Mouse (Mus musculus): ENCODE measurements around the gene Olfr1424. TPM values are rescaled to one million over a fixed set of nuclear protein-coding genes. Genes with fewer than 3 reads are reported as not detected.

Olfr1424 gene
- total and polyA plus RNA-seq, 3 experiments: not detected

- Histone ChIP-seq H3K27me3 (ENCODE audit: insufficient read depth, low read length) (no peaks in the 10 kb centered on the region), H3K4me1 (ENCODE audit: insufficient read depth, low read depth, low read length) (peaks cover 43% of the 10 kb centered on the region), H3K9me3 (replicated peaks) (no peaks in the 10 kb centered on the region), H3K36me3 (replicated peaks) (no peaks in the 10 kb centered on the region), H3K4me3 (ENCODE audit: low read depth, low read length) (peak overlapping the region; percentile 86)
- TF ChIP-seq TAL1 (conservative IDR thresholded peaks at IDR 0.05; ENCODE audit: low read depth, low read length): no peak
- TF ChIP-seq GATA1 (IDR thresholded peaks at IDR 0.05; ENCODE audit: borderline replicate concordance, low read length): no peak
- TF ChIP-seq GATA2 (IDR thresholded peaks at IDR 0.05; ENCODE audit: borderline replicate concordance, low read depth, low read length): no peak
- no peak for TF ChIP-seq POLR2AphosphoS5 (IDR thresholded peaks at IDR 0.05; ENCODE audit: insufficient replicate concordance, low read depth, low read length)
- no peak for TF ChIP-seq CTCF (IDR thresholded peaks at IDR 0.05; ENCODE audit: low read depth, low read length)
- ATAC-seq (ENCODE audit: extremely low read depth, insufficient number of reproducible peaks, low FRiP score, poor library complexity, severe bottlenecking) (no peak), DNase-seq (ENCODE audit: low spot score) (no peak)
These were observed 52.8 kb downstream of the Olfr1424 start for GRCm38 (mm10) chr19:12009501-12010280.

Other genes starting within 250 kb of the Olfr1424 start
- gene Stx3, start 243.3 kb downstream of the Olfr1424 start, total RNA-seq (2014; fragmentation: Nextera tagmentation): not detected in 2 replicates
- 1.3 and 1.9 TPM in 2 replicates for gene Stx3, start 243.3 kb downstream of the Olfr1424 start, total RNA-seq (2017)
- not detected in 2 replicates for gene Stx3, start 243.3 kb downstream of the Olfr1424 start, polyA plus RNA-seq (2012)
- gene Olfr1417, start 223.5 kb downstream of the Olfr1424 start, total RNA-seq (2014; fragmentation: Nextera tagmentation): not detected in 2 replicates
- gene Olfr1417, start 223.5 kb downstream of the Olfr1424 start, total RNA-seq (2017): 0.05 and 0.29 TPM in 2 replicates
- gene Olfr1417, start 223.5 kb downstream of the Olfr1424 start, polyA plus RNA-seq (2012): not detected in 2 replicates
- gene Olfr1418, start 201.6 kb downstream of the Olfr1424 start, total RNA-seq (2014; fragmentation: Nextera tagmentation): not detected in 2 replicates
- gene Olfr1418, start 201.6 kb downstream of the Olfr1424 start, total RNA-seq (2017): 0.11 and 0.17 TPM in 2 replicates
- not detected in 2 replicates for gene Olfr1418, start 201.6 kb downstream of the Olfr1424 start, polyA plus RNA-seq (2012)
- not detected in 2 replicates for gene Olfr1419, start 187.6 kb downstream of the Olfr1424 start, total RNA-seq (2014; fragmentation: Nextera tagmentation)
- 0.22 TPM in 1 of 2 replicates, not detected in the other for gene Olfr1419, start 187.6 kb downstream of the Olfr1424 start, total RNA-seq (2017)
- not detected in 2 replicates for gene Olfr1419, start 187.6 kb downstream of the Olfr1424 start, polyA plus RNA-seq (2012)
- gene Olfr1420, start 176.1 kb downstream of the Olfr1424 start, total RNA-seq (2014; fragmentation: Nextera tagmentation): not detected in 2 replicates
- 0.17 and 0.38 TPM in 2 replicates for gene Olfr1420, start 176.1 kb downstream of the Olfr1424 start, total RNA-seq (2017)
- gene Olfr1420, start 176.1 kb downstream of the Olfr1424 start, polyA plus RNA-seq (2012): not detected in 2 replicates
- gene Patl1, start 150.3 kb downstream of the Olfr1424 start, total RNA-seq (2014; fragmentation: Nextera tagmentation): 59.4 and 65.8 TPM in 2 replicates
- 19.0 and 20.4 TPM in 2 replicates for gene Patl1, start 150.3 kb downstream of the Olfr1424 start, total RNA-seq (2017)
- 15.8 and 17.7 TPM in 2 replicates for gene Patl1, start 150.3 kb downstream of the Olfr1424 start, polyA plus RNA-seq (2012)
- 44.8 and 50.4 TPM in 2 replicates for gene Osbp, start 96.7 kb downstream of the Olfr1424 start, total RNA-seq (2014; fragmentation: Nextera tagmentation)
- gene Osbp, start 96.7 kb downstream of the Olfr1424 start, total RNA-seq (2017): 28.9 and 32.1 TPM in 2 replicates
- 10.2 and 12.2 TPM in 2 replicates for gene Osbp, start 96.7 kb downstream of the Olfr1424 start, polyA plus RNA-seq (2012)
- not detected in 2 replicates for gene Olfr1423, start 21.4 kb downstream of the Olfr1424 start, total RNA-seq (2014; fragmentation: Nextera tagmentation)
- gene Olfr1423, start 21.4 kb downstream of the Olfr1424 start, total RNA-seq (2017): 0.05 and 0.12 TPM in 2 replicates
- not detected in 2 replicates for gene Olfr1423, start 21.4 kb downstream of the Olfr1424 start, polyA plus RNA-seq (2012)
- not detected in 2 replicates for gene Olfr1425, start 15.0 kb upstream of the Olfr1424 start, total RNA-seq (2014; fragmentation: Nextera tagmentation)
- gene Olfr1425, start 15.0 kb upstream of the Olfr1424 start, total RNA-seq (2017): 0.17 and 0.44 TPM in 2 replicates
- gene Olfr1425, start 15.0 kb upstream of the Olfr1424 start, polyA plus RNA-seq (2012): not detected in 2 replicates
- gene Olfr1426, start 29.3 kb upstream of the Olfr1424 start, total RNA-seq (2014; fragmentation: Nextera tagmentation): not detected in 2 replicates
- 0.11 and 0.12 TPM in 2 replicates for gene Olfr1426, start 29.3 kb upstream of the Olfr1424 start, total RNA-seq (2017)
- not detected in 2 replicates for gene Olfr1426, start 29.3 kb upstream of the Olfr1424 start, polyA plus RNA-seq (2012)
- not detected in 2 replicates for gene Olfr1427, start 40.7 kb upstream of the Olfr1424 start, total RNA-seq (2014; fragmentation: Nextera tagmentation)
- 0.05 TPM in 1 of 2 replicates, not detected in the other for gene Olfr1427, start 40.7 kb upstream of the Olfr1424 start, total RNA-seq (2017)
- gene Olfr1427, start 40.7 kb upstream of the Olfr1424 start, polyA plus RNA-seq (2012): not detected in 2 replicates
- not detected in 2 replicates for gene Olfr1428, start 53.2 kb upstream of the Olfr1424 start, total RNA-seq (2014; fragmentation: Nextera tagmentation)
- 0.12 and 0.22 TPM in 2 replicates for gene Olfr1428, start 53.2 kb upstream of the Olfr1424 start, total RNA-seq (2017)
- not detected in 2 replicates for gene Olfr1428, start 53.2 kb upstream of the Olfr1424 start, polyA plus RNA-seq (2012)
- not detected in 2 replicates for gene Olfr76, start 60.5 kb upstream of the Olfr1424 start, total RNA-seq (2014; fragmentation: Nextera tagmentation)
- gene Olfr76, start 60.5 kb upstream of the Olfr1424 start, total RNA-seq (2017): 0.33 TPM in 1 of 2 replicates, not detected in the other
- not detected in 2 replicates for gene Olfr76, start 60.5 kb upstream of the Olfr1424 start, polyA plus RNA-seq (2012)
- gene Olfr1555-ps1, start 107.4 kb upstream of the Olfr1424 start, total RNA-seq (2014; fragmentation: Nextera tagmentation): not detected in 2 replicates
- gene Olfr1555-ps1, start 107.4 kb upstream of the Olfr1424 start, total RNA-seq (2017): 0.11 TPM in 1 of 2 replicates, not detected in the other
- gene Olfr1555-ps1, start 107.4 kb upstream of the Olfr1424 start, polyA plus RNA-seq (2012): not detected in 2 replicates
- not detected in 2 replicates for gene Olfr1431, start 138.0 kb upstream of the Olfr1424 start, total RNA-seq (2014; fragmentation: Nextera tagmentation)
- 0.12 and 0.16 TPM in 2 replicates for gene Olfr1431, start 138.0 kb upstream of the Olfr1424 start, total RNA-seq (2017)
- gene Olfr1431, start 138.0 kb upstream of the Olfr1424 start, polyA plus RNA-seq (2012): not detected in 2 replicates
- not detected in 2 replicates for gene Olfr1432, start 169.9 kb upstream of the Olfr1424 start, total RNA-seq (2014; fragmentation: Nextera tagmentation)
- gene Olfr1432, start 169.9 kb upstream of the Olfr1424 start, total RNA-seq (2017): 0.12 and 0.38 TPM in 2 replicates
- gene Olfr1432, start 169.9 kb upstream of the Olfr1424 start, polyA plus RNA-seq (2012): not detected in 2 replicates
- gene Olfr262, start 179.0 kb upstream of the Olfr1424 start, total RNA-seq (2014; fragmentation: Nextera tagmentation): not detected in 2 replicates
- gene Olfr262, start 179.0 kb upstream of the Olfr1424 start, total RNA-seq (2017): 0.11 TPM in 1 of 2 replicates, not detected in the other
- not detected in 2 replicates for gene Olfr262, start 179.0 kb upstream of the Olfr1424 start, polyA plus RNA-seq (2012)
- gene Olfr235, start 198.3 kb upstream of the Olfr1424 start, total RNA-seq (2014; fragmentation: Nextera tagmentation): not detected in 2 replicates
- 0.06 and 0.22 TPM in 2 replicates for gene Olfr235, start 198.3 kb upstream of the Olfr1424 start, total RNA-seq (2017)
- gene Olfr235, start 198.3 kb upstream of the Olfr1424 start, polyA plus RNA-seq (2012): not detected in 2 replicates
- gene Olfr1434, start 217.2 kb upstream of the Olfr1424 start, total RNA-seq (2014; fragmentation: Nextera tagmentation): not detected in 2 replicates
- gene Olfr1434, start 217.2 kb upstream of the Olfr1424 start, total RNA-seq (2017): 0.05 and 0.06 TPM in 2 replicates
- not detected in 2 replicates for gene Olfr1434, start 217.2 kb upstream of the Olfr1424 start, polyA plus RNA-seq (2012)
- gene Olfr1436, start 236.4 kb upstream of the Olfr1424 start, total RNA-seq (2014; fragmentation: Nextera tagmentation): not detected in 2 replicates
- 0.22 TPM in 1 of 2 replicates, not detected in the other for gene Olfr1436, start 236.4 kb upstream of the Olfr1424 start, total RNA-seq (2017)
- gene Olfr1436, start 236.4 kb upstream of the Olfr1424 start, polyA plus RNA-seq (2012): not detected in 2 replicates